Mouse (Mus musculus) liver, embryonic 13.5 days (tissue): ENCODE data around the gene Mcf2l. TPM values are rescaled to one million over a fixed set of nuclear protein-coding genes. Genes with fewer than 3 reads are reported as not detected.

ENCODE experiments used
- ATAC-seq: fragments of 200-750 bp; cut with Nextera tagmentation; 2 replicates; pipeline ENCODE4 v1.8.0; 2017; ENCODE audit warnings: low read depth, mild to moderate bottlenecking, moderate number of reproducible peaks, moderate library complexity
- DNase-seq: peaks from one replicate; pipeline ENCODE4 v3.0.0; 2022
- H3K27ac ChIP-seq: fragments of 300-500 bp; sonication (generic); 2 replicates; pipeline ENCODE4 v1.5.1; 2015; ENCODE audit warnings: moderate library complexity, mild to moderate bottlenecking, inconsistent platforms
- H3K27me3 ChIP-seq: fragments of 300-500 bp; sonication (generic); 2 replicates; pipeline ENCODE4 v1.6.1; 2015; ENCODE audit warnings: mild to moderate bottlenecking, inconsistent platforms
- H3K36me3 ChIP-seq: fragments of 300-500 bp; sonication (generic); 2 replicates; pipeline ENCODE4 v1.6.1; 2015; ENCODE audit warnings: mild to moderate bottlenecking, inconsistent platforms
- H3K4me1 ChIP-seq: fragments of 300-500 bp; sonication (generic); replicated peaks from 2 replicates; pipeline ENCODE4 v1.6.1; 2015; ENCODE audit warnings: inconsistent platforms
- H3K4me2 ChIP-seq: fragments of 300-500 bp; sonication (generic); 2 replicates; pipeline ENCODE4 v1.6.1; 2015; ENCODE audit warnings: inconsistent platforms, mild to moderate bottlenecking, moderate library complexity
- H3K4me3 ChIP-seq: fragments of 300-500 bp; sonication (generic); replicated peaks from 2 replicates; pipeline ENCODE4 v1.5.1; 2015; ENCODE audit warnings: mild to moderate bottlenecking, inconsistent platforms
- H3K9ac ChIP-seq: fragments of 300-500 bp; sonication (generic); 2 replicates; pipeline ENCODE4 v1.6.1; 2015; ENCODE audit warnings: mild to moderate bottlenecking, inconsistent platforms
- H3K9me3 ChIP-seq: fragments of 300-500 bp; sonication (generic); replicated peaks from 2 replicates; pipeline ENCODE4 v1.6.1; 2016; ENCODE audit warnings: inconsistent platforms
- WGBS: fragments of 180-500 bp; shearing (Covaris S2); methylation state at CpG from one replicate; pipeline ENCODE4 v1.1.7; 2015; ENCODE audit not compliant: insufficient replicate concordance; 5-methylcytosine and 5-hydroxymethylcytosine counted together
- microRNA-seq: library from miRNA; unstranded; fragments of <30 nt; microRNA quantifications from one replicate; pipeline ENCODE4, GENCODE M21; 2016
- polyA plus RNA-seq: library from polyadenylated mRNA; unstranded; fragments of >200 nt; fragmentation: Nextera tagmentation; extraction: Ambion mirVana; gene quantifications from 2 replicates; pipeline ENCODE4 v1.2.1, GENCODE M21; 2015

Gene Mcf2l
- polyA plus RNA-seq, 1 experiment from 2014 or later: 0.89 TPM

GRCm38 (mm10) chr8:13057351-13057750, 183.7 kb downstream of the Mcf2l start:
- no peak overlapping the region for H3K4me3 ChIP-seq
- H3K27ac ChIP-seq: peak overlapping the region; percentile 58
- no peaks in the 10 kb centered on the region for H3K27me3 ChIP-seq
- no peak overlapping the region for H3K4me2 ChIP-seq
- 64% methylated on average over 4 of the region's 4 CpGs for WGBS
- H3K4me1 ChIP-seq: peaks cover 9% of the 10 kb centered on the region
- no peak overlapping the region for H3K9ac ChIP-seq
- DNase-seq (no peak), ATAC-seq (peak; percentile 73)
- H3K36me3 ChIP-seq: peaks cover 5% of the 10 kb centered on the region; the same call in 1 of the 2 replicates
- H3K9me3 ChIP-seq: no peaks in the 10 kb centered on the region

GRCm38 (mm10) chr8:13060441-13061150, 187.0 kb downstream of the Mcf2l start, which contains the start of gene Proz:
Proz (plus strand) TSS chr8:13060914.
- 60% methylated on average over 17 of the region's 17 CpGs for WGBS
- Histone ChIP-seq H3K36me3 (no peaks in the 10 kb centered on the region; the same call in 1 of the 2 replicates), H3K4me1 (peaks cover 17% of the 10 kb centered on the region), H3K27me3 (no peaks in the 10 kb centered on the region), H3K9ac (peak within 1 kb of the TSS; percentile 51), H3K27ac (peak within 1 kb of the TSS; percentile 73), H3K4me2 (peak within 1 kb of the TSS; percentile 49), H3K9me3 (no peaks in the 10 kb centered on the region), H3K4me3 (peak within 1 kb of the TSS; percentile 47)
- ATAC-seq (peak; percentile 67), DNase-seq (no peak)

DNA sequence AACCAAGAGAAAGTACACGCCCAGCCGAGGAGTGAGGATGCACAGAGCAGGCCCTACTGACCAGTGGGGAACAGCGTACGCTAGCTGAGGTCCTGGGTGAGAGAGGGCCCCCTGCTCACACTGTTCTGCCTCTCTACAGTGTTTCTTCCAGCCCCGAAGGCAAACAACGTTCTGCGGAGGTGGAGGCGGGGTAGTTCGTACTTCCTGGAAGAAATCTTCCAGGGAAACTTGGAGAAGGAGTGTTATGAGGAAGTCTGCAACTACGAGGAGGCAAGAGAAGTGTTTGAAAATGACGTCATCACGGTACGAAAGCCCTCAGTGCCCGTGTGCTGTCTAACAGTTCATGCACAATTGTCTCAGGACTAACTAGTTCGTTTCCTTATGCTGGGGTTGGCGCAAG, 189.5 kb downstream of the Mcf2l start:
- ATAC-seq: no peak

More for the DNA sequence above, 189.5 kb downstream of the Mcf2l start:
- H3K9me3 ChIP-seq: no peaks in the 10 kb centered on the region
- no peaks in the 10 kb centered on the region for H3K36me3 ChIP-seq
- no peak for DNase-seq
- no peak overlapping the region for H3K4me2 ChIP-seq
- H3K4me1 ChIP-seq: peaks cover 13% of the 10 kb centered on the region
- H3K27ac ChIP-seq: no peak overlapping the region; the same call in 1 of the 2 replicates
- no peak overlapping the region for H3K4me3 ChIP-seq
- 60% methylated on average over 16 of the region's 16 CpGs for WGBS
- H3K9ac ChIP-seq: no peak overlapping the region
- no peaks in the 10 kb centered on the region for H3K27me3 ChIP-seq

Small RNAs within 50 kb of the gene (microRNA-seq; reads per million reads assigned to microRNA genes)
- not detected for gene Gm38671

Other genes starting within 250 kb of the Mcf2l start
- gene Tubgcp3, start 201.6 kb upstream of the Mcf2l start, polyA plus RNA-seq: 25.1 and 31.3 TPM in 2 replicates
- 0.82 and 1.0 TPM in 2 replicates for gene Atp11a, start 116.8 kb upstream of the Mcf2l start, polyA plus RNA-seq
- 6.1 and 6.5 TPM in 2 replicates for gene F7, start 152.2 kb downstream of the Mcf2l start, polyA plus RNA-seq
- 67.7 and 77.1 TPM in 2 replicates for gene F10, start 163.5 kb downstream of the Mcf2l start, polyA plus RNA-seq
- 15.8 and 22.7 TPM in 2 replicates for gene Proz, start 187.1 kb downstream of the Mcf2l start, polyA plus RNA-seq
- gene Pcid2, start 231.7 kb downstream of the Mcf2l start, polyA plus RNA-seq: 19.8 and 22.1 TPM in 2 replicates
- gene Cul4a, start 231.8 kb downstream of the Mcf2l start, polyA plus RNA-seq: 74.1 and 91.0 TPM in 2 replicates